In the genomic region with DNA sequence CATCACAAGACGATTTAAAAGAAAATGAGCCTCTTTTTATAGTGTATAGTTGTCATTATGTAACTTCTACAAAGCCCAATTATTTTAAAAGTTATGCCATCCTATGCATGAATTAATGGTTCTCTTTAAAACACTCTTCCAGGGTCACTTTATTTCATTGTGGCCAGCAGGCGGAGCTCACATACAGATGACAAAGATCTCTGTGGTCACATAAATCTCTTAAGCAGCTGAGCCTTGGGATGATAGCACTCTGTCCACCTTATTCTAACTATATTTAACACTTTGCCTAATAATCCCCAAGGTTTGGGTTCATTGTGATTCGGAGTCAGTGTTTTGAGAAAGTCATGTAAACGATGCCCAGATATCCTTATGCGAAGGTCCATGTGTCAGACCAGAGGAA, we compare ENCODE assay signal across 9 mouse cellular contexts. TPM values are rescaled to one million over a fixed set of nuclear protein-coding genes. Genes with fewer than 3 reads are reported as not detected.
DNase-seq lines count a peak whose midpoint lies in the region; ATAC-seq lines count a peak whose summit lies in the region.
"Had no signal": no experiment of that assay in that cellular context is flagged by ENCODE, and none has a peak within 500 bp of the region (broad histone marks: within the 10 kb centered on the region; RNA-seq: fewer than 3 reads in every experiment).

No protein-coding gene starts in this region.

- H3K27me3 ChIP-seq in hindbrain, embryonic 14.5 days (ENCODE audit: control insufficient read depth, insufficient read depth, low read length), result no peaks in the 10 kb centered on the region
- H3K27me3 ChIP-seq in hindbrain, embryonic 12.5 days, result no peaks in the 10 kb centered on the region
- no peaks in the 10 kb centered on the region for H3K27me3 ChIP-seq in intestine, embryonic 15.5 days (replicated peaks)

- peak; percentile 75 for DNase-seq in hindbrain, embryonic 14.5 days (ENCODE audit: low spot score)
- DNase-seq in Muller cell, postnatal 12 days (ENCODE audit: inconsistent ontology term), result peak; percentile 30
- DNase-seq in cerebellum, postnatal 10 days, result peak; percentile 77 to 81
- peak; percentile 56 to 80 for DNase-seq in kidney, postnatal 36 days
- DNase-seq in lung, postnatal 36 days, result peak; percentile 68
- DNase-seq in gastrocnemius, postnatal 10 days, result no peak

- no peak overlapping the region for H3K4me3 ChIP-seq in hindbrain, embryonic 14.5 days (replicated peaks; ENCODE audit: low read length)
- H3K4me3 ChIP-seq in hindbrain, embryonic 12.5 days, result no peak overlapping the region
- H3K4me3 ChIP-seq in intestine, embryonic 15.5 days (replicated peaks), result no peak overlapping the region

- no peaks in the 10 kb centered on the region for H3K4me1 ChIP-seq in hindbrain, embryonic 14.5 days (replicated peaks; ENCODE audit: control insufficient read depth, insufficient read depth, low read length)
- no peaks in the 10 kb centered on the region for H3K4me1 ChIP-seq in hindbrain, embryonic 12.5 days
- no peaks in the 10 kb centered on the region for H3K4me1 ChIP-seq in intestine, embryonic 15.5 days (replicated peaks)

- 49% methylated on average over 5 of the region's 5 CpGs for WGBS in hindbrain, embryonic 14.5 days
- 47% methylated on average over 5 of the region's 5 CpGs for WGBS in hindbrain, embryonic 12.5 days
- 53% methylated on average over 5 of the region's 5 CpGs for WGBS in intestine, embryonic 15.5 days

- no peak overlapping the region for H3K27ac ChIP-seq in hindbrain, embryonic 14.5 days
- H3K27ac ChIP-seq in hindbrain, embryonic 12.5 days, result no peak overlapping the region
- no peak overlapping the region for H3K27ac ChIP-seq in intestine, embryonic 15.5 days
- H3K27ac ChIP-seq: macrophage had no signal

- H3K4me2 ChIP-seq in hindbrain, embryonic 14.5 days (replicated peaks), result no peak overlapping the region
- no peak overlapping the region for H3K4me2 ChIP-seq in hindbrain, embryonic 12.5 days (replicated peaks)
- no peak overlapping the region for H3K4me2 ChIP-seq in intestine, embryonic 15.5 days (replicated peaks)

- H3K9ac ChIP-seq in hindbrain, embryonic 14.5 days, result no peak overlapping the region
- no peak overlapping the region for H3K9ac ChIP-seq in hindbrain, embryonic 12.5 days
- no peak overlapping the region for H3K9ac ChIP-seq in intestine, embryonic 15.5 days

- ATAC-seq in hindbrain, embryonic 14.5 days (ENCODE audit: low FRiP score), result no peak
- no peak for ATAC-seq in hindbrain, embryonic 12.5 days (ENCODE audit: low FRiP score)
- ATAC-seq in intestine, embryonic 15.5 days, result no peak

- no peaks in the 10 kb centered on the region for H3K36me3 ChIP-seq in hindbrain, embryonic 14.5 days (replicated peaks; ENCODE audit: control insufficient read depth, insufficient read depth)
- no peaks in the 10 kb centered on the region for H3K36me3 ChIP-seq in hindbrain, embryonic 12.5 days
- no peaks in the 10 kb centered on the region for H3K36me3 ChIP-seq in intestine, embryonic 15.5 days

- H3K9me3 ChIP-seq in hindbrain, embryonic 14.5 days (ENCODE audit: control insufficient read depth, low read length), result no peaks in the 10 kb centered on the region
- no peaks in the 10 kb centered on the region for H3K9me3 ChIP-seq in hindbrain, embryonic 12.5 days (replicated peaks)
- H3K9me3 ChIP-seq in intestine, embryonic 15.5 days, result no peaks in the 10 kb centered on the region

RNA-seq across cellular contexts. Expression of gene Phactr1, which starts 56.9 kb away (rescaled TPM):
- polyA plus RNA-seq in hindbrain, embryonic 14.5 days (2014; fragmentation: Nextera tagmentation; extraction: Ambion mirVana), result 55.1 and 56.6 TPM in 2 replicates
- 23.6 and 25.0 TPM in 2 replicates for polyA plus RNA-seq in hindbrain, embryonic 12.5 days (2016; fragmentation: Nextera tagmentation; extraction: Ambion mirVana)
- 1 to 10 TPM; 7.1 to 9.1 TPM for total RNA-seq in gastrocnemius, postnatal 10 days (2021)
- polyA plus RNA-seq in intestine, embryonic 15.5 days (2015; fragmentation: Nextera tagmentation; extraction: Ambion mirVana), result 7.2 and 7.5 TPM in 2 replicates
